In genomic region chr3:60768996-60769395, GRCm38 (mm10) we compare ENCODE assay signal across 20 mouse cellular contexts.
A peak's percentile ranks its signal among the peaks of the same experiment; 100 is the strongest.
DNase-seq lines count a peak whose midpoint lies in the region; ATAC-seq and TF ChIP-seq lines count a peak whose summit lies in the region.
"Had no signal": no experiment of that assay in that cellular context is flagged by ENCODE, and none has a peak within 500 bp of the region (broad histone marks: within the 10 kb centered on the region; RNA-seq: fewer than 3 reads in every experiment).

No protein-coding gene starts in this region.

- no peak overlapping the region for H3K9ac ChIP-seq in liver, embryonic 12.5 days
- no peak overlapping the region for H3K9ac ChIP-seq in liver, postnatal 0 days (replicated peaks)
- H3K9ac ChIP-seq in MEL (ENCODE audit: control insufficient read depth, low read depth, low read length, poor library complexity, severe bottlenecking): no peak overlapping the region
- H3K9ac ChIP-seq: embryonic facial prominence, embryonic 12.5 days; forebrain, embryonic 13.5 days; forebrain, embryonic 15.5 days; forebrain, postnatal 0 days had no signal

- H3K4me3 ChIP-seq in liver, embryonic 12.5 days: no peak overlapping the region
- no peak overlapping the region for H3K4me3 ChIP-seq in liver, postnatal 0 days (ENCODE audit: low read depth, low read length)
- no peak overlapping the region for H3K4me3 ChIP-seq in MEL (ENCODE audit: control insufficient read depth in 1 of 2, insufficient read depth in 1 of 2, low read depth in 2 of 2, low read length in 2 of 2)
- H3K4me3 ChIP-seq: embryonic facial prominence, embryonic 10.5 days; embryonic facial prominence, embryonic 12.5 days; forebrain, embryonic 13.5 days; forebrain, embryonic 15.5 days had no signal

- TF ChIP-seq RAD21 in MEL (IDR thresholded peaks at IDR 0.05; ENCODE audit: low read depth, low read length): no peak

- TF ChIP-seq POLR2A in MEL (IDR thresholded peaks at IDR 0.05; ENCODE audit: control insufficient read depth in 1 of 2, insufficient read depth in 1 of 2, low read depth in 1 of 2, low read length in 2 of 2, poor library complexity in 1 of 2): no peak

- DNase-seq in liver, postnatal 0 days: no peak
- DNase-seq in MEL (ENCODE audit: low read depth, low spot score): no peak
- no peak for DNase-seq in right cerebral cortex, postnatal 10 days (ENCODE audit: low spot score in 2 of 2)
- no peak for DNase-seq in heart, postnatal 10 days
- DNase-seq in layer of hippocampus, adult 8-10 months (ENCODE audit: low spot score in 2 of 2): no peak
- DNase-seq: adrenal gland, adult 2 months; adrenal gland, postnatal 10 days; adrenal gland, postnatal 25 days; cerebellum, adult 11 months; cerebellum, adult 18-20 months; cerebellum, adult 8-10 months; cerebellum, adult 9-11 months; cerebellum, postnatal 36 days; forebrain, postnatal 0 days had no signal

- no peaks in the 10 kb centered on the region for H3K27me3 ChIP-seq in liver, embryonic 12.5 days (replicated peaks)
- H3K27me3 ChIP-seq in liver, postnatal 0 days (ENCODE audit: insufficient read depth, low read length): no peaks in the 10 kb centered on the region
- no peaks in the 10 kb centered on the region for H3K27me3 ChIP-seq in MEL (ENCODE audit: control insufficient read depth in 1 of 2, insufficient read depth in 2 of 2, low read length in 2 of 2)
- H3K27me3 ChIP-seq: embryonic facial prominence, embryonic 12.5 days; forebrain, embryonic 13.5 days; forebrain, embryonic 15.5 days had no signal

- H3K27ac ChIP-seq in liver, embryonic 12.5 days: no peak overlapping the region
- no peak overlapping the region for H3K27ac ChIP-seq in liver, postnatal 0 days (ENCODE audit: low read depth)
- no peak overlapping the region for H3K27ac ChIP-seq in MEL (ENCODE audit: control insufficient read depth, low read depth, low read length)
- H3K27ac ChIP-seq: embryonic facial prominence, embryonic 10.5 days; embryonic facial prominence, embryonic 12.5 days; forebrain, embryonic 13.5 days; forebrain, embryonic 15.5 days had no signal

- no peaks in the 10 kb centered on the region for H3K36me3 ChIP-seq in liver, embryonic 12.5 days
- no peaks in the 10 kb centered on the region for H3K36me3 ChIP-seq in liver, postnatal 0 days (replicated peaks; ENCODE audit: insufficient read depth, low read length)
- peaks cover 0 to 2% of the 10 kb centered on the region in 2 experiments; a peak in 1 of 4 replicates for H3K36me3 ChIP-seq in MEL (ENCODE audit: control insufficient read depth in 1 of 2, insufficient read depth in 2 of 2, low read length in 2 of 2)
- H3K36me3 ChIP-seq: embryonic facial prominence, embryonic 10.5 days; embryonic facial prominence, embryonic 12.5 days; forebrain, embryonic 15.5 days had no signal

- intact Hi-C loops in heart, postnatal 10 days (cut with DNase I): loop anchor here (5.0 kb wide), 2 partner anchors 418 to 897 kb away; no protein-coding TSS in a partner anchor

- no peaks in the 10 kb centered on the region for H3K79me2 ChIP-seq in MEL (ENCODE audit: control insufficient read depth, insufficient read depth, low read length, poor library complexity)

- peak; percentile 49; the same call in 1 of the 2 replicates for ATAC-seq in liver, embryonic 12.5 days
- no peak for ATAC-seq in liver, postnatal 0 days
- ATAC-seq in granulocyte monocyte progenitor cell, adult 5-6 weeks (replicated peaks; ENCODE audit: poor library complexity, severe bottlenecking): peak; percentile 55
- ATAC-seq: forebrain, embryonic 13.5 days; forebrain, embryonic 15.5 days; forebrain, postnatal 0 days had no signal

- no peak for TF ChIP-seq CTCF in liver, postnatal 0 days (IDR thresholded peaks at IDR 0.05; ENCODE audit: low read depth)
- no peak for TF ChIP-seq CTCF in MEL (IDR thresholded peaks at IDR 0.05 in 2 of 3, conservative IDR thresholded peaks at IDR 0.05 in 1 of 3; ENCODE audit: control insufficient read depth in 1 of 3, insufficient read depth in 1 of 3, low read depth in 2 of 3, low read length in 3 of 3, poor library complexity in 1 of 3, severe bottlenecking in 1 of 3)

- no peak for TF ChIP-seq EP300 in liver, postnatal 0 days (IDR thresholded peaks at IDR 0.05; ENCODE audit: low read depth)
- TF ChIP-seq EP300 in MEL (IDR thresholded peaks at IDR 0.05; ENCODE audit: low read depth in 1 of 2, low read length in 2 of 2): 0 out of 4 replicates have a peak, but pooled peaks of 1 of the 2 experiments have one; percentile 22

- peaks cover 11% of the 10 kb centered on the region; the same call in 1 of the 2 replicates for H3K4me1 ChIP-seq in liver, embryonic 12.5 days
- H3K4me1 ChIP-seq in liver, postnatal 0 days (ENCODE audit: insufficient read depth): no peaks in the 10 kb centered on the region
- peaks cover 3 to 4% of the 10 kb centered on the region in 2 experiments; a peak in 2 of 4 replicates for H3K4me1 ChIP-seq in MEL (ENCODE audit: control insufficient read depth in 1 of 2, insufficient read depth in 2 of 2, low read length in 2 of 2)
- H3K4me1 ChIP-seq: embryonic facial prominence, embryonic 10.5 days; embryonic facial prominence, embryonic 12.5 days; forebrain, embryonic 13.5 days; forebrain, embryonic 15.5 days had no signal

- no peak overlapping the region for H3K4me2 ChIP-seq in liver, embryonic 12.5 days
- H3K4me2 ChIP-seq in liver, postnatal 0 days (ENCODE audit: low read depth, low read length): no peak overlapping the region
- H3K4me2 ChIP-seq: embryonic facial prominence, embryonic 12.5 days; forebrain, embryonic 13.5 days; forebrain, embryonic 15.5 days had no signal

- no peaks in the 10 kb centered on the region for H3K9me3 ChIP-seq in liver, embryonic 12.5 days (replicated peaks)
- no peaks in the 10 kb centered on the region for H3K9me3 ChIP-seq in liver, postnatal 0 days (ENCODE audit: low read length)
- H3K9me3 ChIP-seq in MEL (replicated peaks; ENCODE audit: insufficient read depth, low read length): no peaks in the 10 kb centered on the region
- H3K9me3 ChIP-seq: embryonic facial prominence, embryonic 10.5 days; embryonic facial prominence, embryonic 12.5 days; forebrain, embryonic 13.5 days; forebrain, embryonic 15.5 days had no signal

TF ChIP-seq in MEL, 35 proteins besides CTCF, POLR2A, EP300 and RAD21:
- TF ChIP-seq USF2 (IDR thresholded peaks at IDR 0.05; ENCODE audit: borderline replicate concordance in 1 of 2, insufficient read depth in 1 of 2, low read depth in 1 of 2, low read length in 2 of 2) (no peak), TAL1 (IDR thresholded peaks at IDR 0.05; ENCODE audit: low read length) (peak; percentile 52)
